Mouse (Mus musculus) embryo, embryonic 11.5 days (tissue): ENCODE measurements around the gene Jmjd4.

Source experiments
- DNase-seq: peaks from one replicate; pipeline ENCODE4 v3.0.0-alpha.2; 2012; ENCODE audit warnings: low read depth, low spot score

The Jmjd4 gene

GRCm38 (mm10) chr11:59471413-59472325 lies 21.8 kb downstream of the Jmjd4 start:
- no peak for DNase-seq

- peak; percentile 73 for DNase-seq
Measured at GRCm38 (mm10) chr11:59472326-59472677, 22.5 kb downstream of the Jmjd4 start, which contains the start of gene Zfp867. Zfp867 (minus strand) TSS chr11:59472474.

DNA sequence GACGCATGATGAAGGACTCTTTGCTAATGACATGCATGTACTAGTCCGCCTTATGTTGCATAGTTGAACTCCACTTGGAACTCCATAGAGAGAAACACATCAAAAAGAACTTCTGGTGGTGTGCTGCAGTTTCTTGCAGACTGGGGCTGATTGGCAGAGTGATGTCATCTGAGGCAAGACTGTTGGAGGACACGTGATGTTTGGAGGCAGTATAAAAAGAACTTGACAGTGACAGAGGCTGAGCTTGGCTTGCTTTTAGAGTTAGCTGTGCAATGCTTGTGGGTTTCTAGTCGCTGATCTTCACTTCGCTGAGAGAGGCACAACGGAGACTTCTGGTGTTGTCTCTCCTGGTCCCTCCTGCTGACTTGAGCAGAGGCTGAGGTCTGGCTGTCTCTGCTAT lies 27.4 kb downstream of the Jmjd4 start:
- DNase-seq, result no peak

GRCm38 (mm10) chr11:59483212-59483611 lies 33.4 kb downstream of the Jmjd4 start:
- peak; percentile 68 for DNase-seq

DNA sequence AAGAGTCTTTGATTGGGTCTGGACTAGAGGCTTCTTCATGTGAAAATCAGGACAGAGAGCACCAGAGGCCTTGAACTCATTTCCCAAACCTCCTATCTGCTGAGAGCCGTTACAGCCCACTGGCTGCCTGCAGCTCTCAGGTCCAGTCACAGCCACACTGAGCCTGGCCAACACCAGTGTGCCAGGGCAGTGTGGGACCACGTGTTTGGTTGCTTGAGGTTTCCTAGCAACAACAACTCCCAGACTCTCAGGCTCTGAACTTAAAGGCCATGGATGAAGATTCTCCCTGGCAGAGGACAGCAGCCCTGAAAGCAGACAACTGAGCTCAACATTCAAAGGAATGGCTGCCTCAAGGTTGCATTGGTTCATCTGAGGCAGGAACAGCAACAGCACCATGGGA lies 35.8 kb downstream of the Jmjd4 start:
- DNase-seq, result no peak

DNA sequence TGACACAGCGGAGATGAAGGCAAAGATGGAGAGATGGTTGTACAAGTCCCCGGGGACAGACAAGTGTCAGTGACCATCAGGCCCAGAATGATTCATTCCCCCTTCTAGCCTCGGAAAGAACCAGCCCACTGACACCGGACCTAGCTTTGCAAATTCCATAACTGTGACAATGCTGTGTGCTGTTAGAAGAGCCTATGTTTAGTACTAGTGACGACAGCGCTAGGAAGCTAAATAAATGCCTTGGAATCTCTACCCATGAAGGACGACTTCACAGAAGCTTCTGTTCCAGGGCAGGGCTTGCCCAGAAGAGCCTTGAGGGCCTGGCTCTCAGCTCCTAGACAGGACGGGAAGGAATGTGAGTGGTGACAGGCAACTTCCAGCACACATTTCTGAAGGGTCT lies 36.4 kb downstream of the Jmjd4 start:
- DNase-seq, result no peak

DNA sequence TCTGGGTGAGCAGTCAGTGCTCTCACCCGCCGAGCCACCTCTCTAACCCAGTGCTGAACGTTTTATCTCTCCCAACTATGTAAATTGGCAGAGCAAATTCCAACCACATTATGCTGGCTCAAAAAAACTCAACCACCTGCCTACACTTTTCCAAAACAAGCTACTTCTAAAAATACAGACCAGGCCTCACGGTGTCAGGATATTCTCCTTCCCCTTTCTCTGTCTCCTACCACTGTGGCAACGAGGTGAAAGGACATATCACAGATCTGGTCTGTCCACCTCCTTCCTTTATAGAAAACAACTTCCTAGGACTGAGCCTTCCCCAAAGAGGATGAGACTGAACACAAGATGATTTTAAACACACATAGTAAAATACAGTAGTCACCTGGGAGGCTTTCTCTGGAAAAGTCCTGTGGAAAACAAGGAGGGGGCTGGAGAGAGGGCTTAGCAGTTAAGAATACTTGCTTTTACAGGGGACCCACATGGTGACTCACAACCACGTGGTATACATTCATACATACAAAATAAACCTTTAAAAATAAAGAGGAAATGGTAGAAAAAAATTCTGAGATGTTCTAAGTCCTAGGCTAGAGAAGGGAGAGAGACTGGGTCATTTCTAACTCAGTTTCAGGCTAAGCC lies 46.9 kb downstream of the Jmjd4 start:
- no peak for DNase-seq

- no peak for DNase-seq
Measured at GRCm38 (mm10) chr11:59497747-59498146, 47.9 kb downstream of the Jmjd4 start.

GRCm38 (mm10) chr11:59501978-59502700 lies 52.3 kb downstream of the Jmjd4 start:
- DNase-seq, result no peak

- DNase-seq, result peak; percentile 59
Measured at GRCm38 (mm10) chr11:59505351-59505838, 55.5 kb downstream of the Jmjd4 start.

- peak; percentile 79 for DNase-seq
Measured at GRCm38 (mm10) chr11:59505839-59506712, 56.2 kb downstream of the Jmjd4 start.

GRCm38 (mm10) chr11:59506713-59507074 lies 56.8 kb downstream of the Jmjd4 start:
- no peak for DNase-seq
